Mouse (Mus musculus) embryonic fibroblast, embryonic 13.5 days (primary cell): Measurements from ENCODE around the gene Ei24.

Experiments
- CTCF ChIP-seq: IDR thresholded peaks from 2 replicates; pipeline ENCODE4 v1.5.1; 2011; ENCODE audit warnings: mild to moderate bottlenecking, control low read depth, low read length, moderate library complexity, borderline replicate concordance; ENCODE audit not compliant: insufficient read depth
- POLR2A ChIP-seq: IDR thresholded peaks from 2 replicates; pipeline ENCODE4 v1.6.1; 2011; ENCODE audit warnings: low read depth, mild to moderate bottlenecking, control low read depth, low read length, moderate library complexity

DNA sequence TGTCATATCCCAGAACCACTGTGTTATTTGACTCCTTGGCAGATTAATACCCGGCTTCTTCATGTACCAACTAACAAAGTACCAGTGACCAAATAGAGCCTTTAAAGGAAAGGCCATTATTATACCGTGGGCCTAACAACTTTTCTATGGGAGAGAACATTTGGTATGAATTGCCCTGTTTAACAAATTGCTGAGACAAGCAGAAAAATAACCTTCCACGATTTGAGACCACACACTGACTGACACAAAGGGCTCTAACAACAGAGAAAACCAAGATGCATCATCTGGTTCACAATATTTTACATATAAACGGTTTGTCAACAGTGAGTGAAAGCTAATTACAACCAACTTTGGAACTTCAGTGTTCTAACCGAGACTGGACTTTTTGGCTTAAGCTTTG, 969 bp downstream of the Ei24 start:
- no peak for TF ChIP-seq POLR2A
- no peak for TF ChIP-seq CTCF
